Mouse (Mus musculus) heart, postnatal 0 days (tissue): ENCODE data around the gene Atg2b. TPM values are rescaled to one million over a fixed set of nuclear protein-coding genes. Genes with fewer than 3 reads are reported as not detected.

ENCODE experiments used
- ATAC-seq: fragments of 200-750 bp; cut with Nextera tagmentation; 2 replicates; pipeline ENCODE4 v1.8.0; 2017; ENCODE audit warnings: low read depth, moderate number of reproducible peaks, moderate library complexity; ENCODE audit not compliant: insufficient read depth
- DNase-seq: peaks from one replicate; pipeline ENCODE4 v3.0.0-alpha.2; 2016; ENCODE audit warnings: low spot score
- H3K27ac ChIP-seq: fragments of 300-500 bp; sonication (generic); 2 replicates; pipeline ENCODE4 v1.5.1; 2014; ENCODE audit warnings: low read depth, mild to moderate bottlenecking
- H3K27me3 ChIP-seq: fragments of 300-500 bp; sonication (generic); 2 replicates; pipeline ENCODE4 v1.6.1; 2014; ENCODE audit warnings: low read length, mixed read lengths; ENCODE audit not compliant: control insufficient read depth, insufficient read depth
- H3K36me3 ChIP-seq: fragments of 300-500 bp; sonication (generic); replicated peaks from 2 replicates; pipeline ENCODE4 v1.6.1; 2014; ENCODE audit warnings: low read length, mixed read lengths; ENCODE audit not compliant: control insufficient read depth, insufficient read depth
- H3K4me1 ChIP-seq: fragments of 300-500 bp; sonication (generic); 2 replicates; pipeline ENCODE4 v1.6.1; 2014; ENCODE audit warnings: antibody characterized with exemption; ENCODE audit not compliant: control insufficient read depth, insufficient read depth
- H3K4me2 ChIP-seq: fragments of 300-500 bp; sonication (generic); 2 replicates; pipeline ENCODE4 v1.6.1; 2014; ENCODE audit warnings: low read depth, mild to moderate bottlenecking, low read length, moderate library complexity
- H3K4me3 ChIP-seq: fragments of 300-500 bp; sonication (generic); 2 replicates; pipeline ENCODE4 v1.5.1; 2014; ENCODE audit warnings: low read depth, low read length
- H3K9ac ChIP-seq: fragments of 300-500 bp; sonication (generic); replicated peaks from 2 replicates; pipeline ENCODE4 v1.6.1; 2014; ENCODE audit warnings: low read depth, low read length, mixed read lengths
- H3K9me3 ChIP-seq: fragments of 300-500 bp; sonication (generic); replicated peaks from 2 replicates; pipeline ENCODE4 v1.6.1; 2016; ENCODE audit warnings: low read length; ENCODE audit not compliant: control insufficient read depth
- CTCF ChIP-seq: IDR thresholded peaks from 2 replicates; pipeline ENCODE4 v1.5.1; 2016; ENCODE audit warnings: antibody characterized with exemption, control low read depth, low read depth
- EP300 ChIP-seq: IDR thresholded peaks from 2 replicates; pipeline ENCODE4 v1.6.1; 2016; ENCODE audit warnings: antibody characterized with exemption, low read depth
- WGBS: fragments of 180-500 bp; shearing (Covaris S2); extraction: QIAGEN DNeasy Blood & Tissue Kit; methylation state at CpG from one replicate; pipeline ENCODE4 v1.1.7; 2014; 5-methylcytosine and 5-hydroxymethylcytosine counted together
- polyA plus RNA-seq: library from polyadenylated mRNA; unstranded; fragments of >200 nt; fragmentation: Nextera tagmentation; extraction: Ambion mirVana; gene quantifications from 2 replicates; pipeline ENCODE4 v1.2.1, GENCODE M21; 2015
- total RNA-seq: library from RNA; depleted of rRNA; stranded (reverse); fragments of >200 nt; gene quantifications from 2 replicates; pipeline ENCODE4 v1.2.3, GENCODE M21; 2014; ENCODE audit warnings: low replicate concordance; rRNA removed

Atg2b gene
- total RNA-seq (19.7 and 20.8 TPM in 2 replicates), polyA plus RNA-seq (5.3 and 5.4 TPM in 2 replicates)

DNA sequence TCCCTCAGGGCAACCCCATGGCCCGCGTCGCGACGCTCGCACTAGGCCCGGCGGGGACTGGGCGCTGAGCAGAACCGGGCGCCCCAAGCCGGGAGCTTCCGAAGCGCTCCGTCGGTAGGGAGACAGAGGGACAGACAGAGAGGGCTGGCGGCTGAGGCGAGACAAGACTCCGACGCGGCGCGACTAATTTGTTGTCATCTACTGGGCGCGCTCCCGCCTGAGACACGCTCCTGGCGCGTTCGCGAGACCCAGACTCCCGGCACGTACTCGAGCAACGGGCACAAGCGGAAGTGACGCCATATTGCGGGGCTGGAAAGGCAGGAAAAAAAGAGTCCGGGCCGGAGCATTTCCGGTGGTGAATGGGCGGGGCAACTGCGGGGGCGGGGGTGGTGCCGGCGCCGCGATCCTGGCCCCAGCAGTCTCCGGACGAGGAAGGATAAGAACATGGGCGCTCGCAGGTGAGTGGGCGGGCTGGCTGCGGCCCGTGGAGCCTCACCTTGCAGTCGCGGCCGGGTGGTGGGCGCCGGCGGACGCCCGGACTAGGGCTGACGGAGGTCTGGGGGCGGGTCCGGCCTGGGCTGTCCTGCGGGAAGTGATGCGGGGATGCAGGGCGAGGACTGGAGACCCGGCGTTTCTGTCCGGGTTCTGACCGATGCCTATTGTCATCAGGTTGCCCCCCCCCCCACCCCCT lies at the start of gene Atg2b:
Atg2b (minus strand) TSS at position 211 of the 691 bp plus-strand sequence.
- peak; percentile 94 for ATAC-seq
- under 1% methylated on average over 73 of the region's 73 CpGs for WGBS
- H3K9ac ChIP-seq = peak within 1 kb of the TSS; percentile 87
- no peak for TF ChIP-seq CTCF
- TF ChIP-seq EP300 = no peak
- H3K4me1 ChIP-seq = peaks cover 17% of the 10 kb centered on the region; the same call in 1 of the 2 replicates
- peak; percentile 94 for DNase-seq
- H3K4me2 ChIP-seq = peak within 1 kb of the TSS; percentile 83
- no peaks in the 10 kb centered on the region for H3K27me3 ChIP-seq
- peaks cover 6% of the 10 kb centered on the region; the same call in 1 of the 2 replicates for H3K36me3 ChIP-seq
- H3K27ac ChIP-seq = peak within 1 kb of the TSS; percentile 90
- no peaks in the 10 kb centered on the region for H3K9me3 ChIP-seq
- H3K4me3 ChIP-seq = peak within 1 kb of the TSS; percentile 88

DNA sequence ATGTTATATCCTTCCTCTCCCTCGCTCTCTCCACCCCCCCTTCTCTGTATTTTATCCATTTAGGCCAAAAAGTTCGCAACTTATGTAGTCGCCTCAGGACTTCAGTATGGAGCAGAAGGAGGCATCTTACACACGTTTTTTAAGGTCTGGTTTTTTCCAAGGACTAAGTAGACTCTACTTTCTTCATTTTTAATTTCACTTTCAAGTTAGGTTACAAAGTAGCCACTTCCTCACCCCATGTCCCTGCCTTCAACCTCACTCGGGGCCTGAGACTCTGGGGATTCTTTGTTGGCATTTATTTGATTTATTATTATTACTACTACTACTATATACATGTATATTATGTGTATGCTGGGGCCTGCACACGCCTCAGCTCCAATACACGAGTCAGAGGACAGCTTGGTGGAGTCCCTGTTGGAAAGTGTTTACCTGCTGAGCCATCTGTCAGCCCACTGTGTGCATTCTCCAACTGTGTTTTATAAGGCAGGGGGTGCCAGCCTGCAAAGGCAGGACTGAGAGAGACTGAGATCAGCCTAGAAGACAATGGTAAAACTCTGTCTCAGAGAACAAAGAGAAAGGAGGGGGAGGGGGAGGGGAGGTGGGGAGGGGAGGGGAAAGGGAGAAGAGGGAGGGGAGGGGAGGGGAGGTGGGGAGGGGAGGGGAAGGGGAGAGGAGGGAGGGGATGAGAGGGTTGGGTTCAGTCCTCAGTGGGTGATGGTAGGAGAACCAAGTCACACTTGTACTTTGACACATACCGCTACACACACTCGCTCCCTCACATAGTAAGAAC lies 48.6 kb upstream of the Atg2b start:
- TF ChIP-seq EP300 (no peak), CTCF (no peak)
- no peak for ATAC-seq
- Histone ChIP-seq H3K9ac (no peak overlapping the region), H3K36me3 (no peaks in the 10 kb centered on the region), H3K4me1 (no peaks in the 10 kb centered on the region), H3K4me3 (no peak overlapping the region), H3K27me3 (no peaks in the 10 kb centered on the region), H3K27ac (no peak overlapping the region), H3K4me2 (no peak overlapping the region), H3K9me3 (no peaks in the 10 kb centered on the region)
- 77% methylated on average over 9 of the region's 9 CpGs for WGBS
- DNase-seq = no peak

DNA sequence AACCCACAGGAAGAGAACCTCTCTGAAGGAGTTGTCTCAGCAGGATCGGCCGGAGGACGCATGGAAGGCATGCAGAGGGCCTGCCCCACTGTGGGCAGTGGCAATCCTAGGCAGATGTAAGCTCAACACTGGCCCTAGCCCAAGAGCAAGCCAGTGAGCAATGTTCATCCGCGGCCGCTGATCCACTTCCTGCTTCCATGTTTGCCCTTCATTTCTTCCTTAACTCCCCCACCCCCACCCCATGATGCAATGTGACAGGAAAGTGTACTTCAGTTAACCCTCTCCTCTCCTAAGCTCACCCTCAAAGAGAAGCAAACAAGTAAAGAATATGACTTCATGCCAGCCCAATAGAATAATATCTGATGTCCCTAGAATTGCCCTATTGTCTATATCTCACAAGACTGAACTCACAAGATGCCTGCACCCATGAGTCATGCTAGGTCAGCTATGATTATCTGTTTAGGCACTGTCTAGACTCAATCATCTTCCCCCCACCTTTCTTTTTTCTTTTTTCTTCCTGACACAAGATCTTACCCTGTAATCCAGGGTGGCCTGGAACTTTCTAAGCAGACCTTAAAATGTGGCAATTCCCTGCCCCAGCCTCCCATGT lies 45.9 kb upstream of the Atg2b start:
- ATAC-seq = no peak
- WGBS = 61% methylated on average over 6 of the region's 6 CpGs

DNA sequence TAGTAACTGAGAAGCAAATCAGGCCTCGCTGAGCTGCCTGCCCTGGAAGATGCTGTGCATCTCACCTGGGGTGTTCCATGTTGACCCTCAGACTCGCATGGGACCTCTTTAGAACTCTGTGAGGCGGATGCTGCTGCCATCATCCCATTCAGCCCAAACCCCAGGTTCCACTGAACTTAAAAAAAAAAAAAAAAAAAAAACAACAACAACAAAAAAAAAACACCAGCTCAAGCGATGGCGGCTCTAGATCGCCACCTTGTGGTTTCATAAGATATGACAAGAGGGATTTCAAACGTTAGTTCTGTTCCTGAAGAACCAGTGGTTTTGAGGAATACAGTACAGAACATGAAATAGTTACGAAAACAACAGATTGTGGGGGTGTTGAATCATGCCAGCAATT lies 43.0 kb upstream of the Atg2b start:
- no peak overlapping the region for H3K4me2 ChIP-seq
- DNase-seq = no peak
- WGBS = 27% methylated on average over 8 of the region's 8 CpGs

More for the DNA sequence above, 45.9 kb upstream of the Atg2b start:
- H3K27me3 ChIP-seq = no peaks in the 10 kb centered on the region
- TF ChIP-seq CTCF = no peak
- TF ChIP-seq EP300 = no peak
- H3K9me3 ChIP-seq = no peaks in the 10 kb centered on the region
- no peak for DNase-seq
- H3K27ac ChIP-seq = no peak overlapping the region
- no peak overlapping the region for H3K9ac ChIP-seq
- no peak overlapping the region for H3K4me2 ChIP-seq
- no peaks in the 10 kb centered on the region for H3K36me3 ChIP-seq
- H3K4me1 ChIP-seq = no peaks in the 10 kb centered on the region
- H3K4me3 ChIP-seq = no peak overlapping the region

DNA sequence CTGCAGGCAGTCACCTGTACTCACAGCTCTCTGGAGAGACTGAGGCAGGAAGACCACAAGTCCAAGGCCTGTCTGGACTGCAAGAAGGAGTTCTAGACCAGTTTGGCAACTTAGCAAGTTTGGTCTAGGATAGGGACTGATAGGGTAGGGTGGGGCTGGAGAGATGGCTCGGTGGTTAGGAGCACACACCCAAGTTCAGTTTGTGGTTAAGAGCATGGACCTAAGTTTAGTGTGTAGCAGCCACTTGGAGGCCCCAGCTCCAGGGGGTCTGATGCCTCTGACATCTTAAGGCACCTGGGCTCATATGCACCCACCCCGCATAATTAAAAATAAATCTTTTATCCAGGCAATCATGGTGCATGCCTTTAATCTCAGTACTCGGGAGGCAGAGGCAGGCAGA lies 42.3 kb upstream of the Atg2b start:
- no peaks in the 10 kb centered on the region for H3K36me3 ChIP-seq
- H3K4me1 ChIP-seq = no peaks in the 10 kb centered on the region
- H3K9me3 ChIP-seq = no peaks in the 10 kb centered on the region
- H3K27me3 ChIP-seq = no peaks in the 10 kb centered on the region
- no peak for ATAC-seq
- no peak for TF ChIP-seq EP300
- no peak for TF ChIP-seq CTCF
- 78% methylated on average over 3 of the region's 3 CpGs for WGBS
- no peak for DNase-seq
- H3K27ac ChIP-seq = no peak overlapping the region
- no peak overlapping the region for H3K9ac ChIP-seq
- H3K4me2 ChIP-seq = no peak overlapping the region
- H3K4me3 ChIP-seq = no peak overlapping the region

More for the DNA sequence above, 43.0 kb upstream of the Atg2b start:
- Histone ChIP-seq H3K9ac (no peak overlapping the region), H3K4me3 (no peak overlapping the region), H3K36me3 (no peaks in the 10 kb centered on the region), H3K9me3 (no peaks in the 10 kb centered on the region), H3K27me3 (no peaks in the 10 kb centered on the region), H3K27ac (no peak overlapping the region), H3K4me1 (no peaks in the 10 kb centered on the region)
- peak; percentile 55 for TF ChIP-seq CTCF
- TF ChIP-seq EP300 = no peak
- ATAC-seq = no peak
